Mouse (Mus musculus): Measurements from ENCODE around the gene Pla2g5. TPM values are rescaled to one million over a fixed set of nuclear protein-coding genes. Genes with fewer than 3 reads are reported as not detected.

Gene Pla2g5
- polyA plus RNA-seq, 1 experiment: not detected

DNA sequence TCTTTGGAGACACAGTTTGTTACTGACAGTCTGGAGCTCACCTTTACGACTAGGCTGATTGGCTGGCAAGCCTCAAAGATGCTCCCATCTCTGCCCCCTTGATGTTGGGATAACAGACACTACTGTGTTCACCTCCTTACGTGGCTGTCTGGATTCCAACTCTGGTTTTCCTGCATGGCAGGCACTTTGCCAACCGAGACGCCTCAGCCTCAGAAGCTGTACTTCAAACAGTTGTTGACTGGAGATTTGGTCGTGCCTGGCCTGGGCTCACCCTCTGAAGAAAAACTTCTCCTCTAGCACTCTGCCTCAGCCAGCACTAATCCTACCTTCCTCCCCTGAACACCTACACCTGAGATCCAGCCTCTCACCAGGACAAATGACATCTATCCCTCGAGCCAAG, 71.8 kb downstream of the Pla2g5 start:
- peaks cover 2% of the 10 kb centered on the region; the same call in 1 of the 2 replicates for H3K4me1 ChIP-seq
- H3K4me3 ChIP-seq (replicated peaks): no peak overlapping the region
- H3K36me3 ChIP-seq (replicated peaks; ENCODE audit: low read length): no peaks in the 10 kb centered on the region
- peaks cover 83% of the 10 kb centered on the region for H3K27me3 ChIP-seq (replicated peaks)
- H3K9me3 ChIP-seq: peaks cover 18% of the 10 kb centered on the region
- TF ChIP-seq FLI1 (IDR thresholded peaks at IDR 0.05; ENCODE audit: low read length) (no peak), GATA1 (IDR thresholded peaks at IDR 0.05; ENCODE audit: borderline replicate concordance, low read length) (no peak)

DNA sequence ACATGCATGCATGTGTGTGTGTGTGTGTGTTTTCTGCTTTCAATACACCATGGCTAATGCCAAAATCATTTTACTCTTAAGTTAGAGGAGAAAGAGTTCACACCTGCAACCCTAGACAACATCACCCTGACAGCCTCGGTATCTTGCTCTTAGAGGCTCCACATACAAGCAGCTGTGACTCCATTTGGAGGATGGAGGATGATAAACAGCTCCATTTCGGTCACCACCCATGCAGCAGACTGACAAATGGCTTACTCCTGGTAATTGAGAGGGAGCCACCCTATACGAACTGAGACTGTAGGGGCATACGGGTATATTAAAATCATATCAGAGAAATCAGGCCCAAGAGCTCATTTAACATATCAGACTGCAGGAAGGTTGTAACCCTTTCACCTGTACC, 74.9 kb downstream of the Pla2g5 start:
- TF ChIP-seq FLI1 (IDR thresholded peaks at IDR 0.05; ENCODE audit: low read length) (no peak), GATA1 (IDR thresholded peaks at IDR 0.05; ENCODE audit: borderline replicate concordance, low read length) (no peak)
- H3K36me3 ChIP-seq (replicated peaks; ENCODE audit: low read length): no peaks in the 10 kb centered on the region
- H3K4me1 ChIP-seq: no peaks in the 10 kb centered on the region
- H3K27me3 ChIP-seq (replicated peaks): peaks cover 81% of the 10 kb centered on the region
- H3K9me3 ChIP-seq: no peaks in the 10 kb centered on the region
- no peak overlapping the region for H3K4me3 ChIP-seq (replicated peaks)

DNA sequence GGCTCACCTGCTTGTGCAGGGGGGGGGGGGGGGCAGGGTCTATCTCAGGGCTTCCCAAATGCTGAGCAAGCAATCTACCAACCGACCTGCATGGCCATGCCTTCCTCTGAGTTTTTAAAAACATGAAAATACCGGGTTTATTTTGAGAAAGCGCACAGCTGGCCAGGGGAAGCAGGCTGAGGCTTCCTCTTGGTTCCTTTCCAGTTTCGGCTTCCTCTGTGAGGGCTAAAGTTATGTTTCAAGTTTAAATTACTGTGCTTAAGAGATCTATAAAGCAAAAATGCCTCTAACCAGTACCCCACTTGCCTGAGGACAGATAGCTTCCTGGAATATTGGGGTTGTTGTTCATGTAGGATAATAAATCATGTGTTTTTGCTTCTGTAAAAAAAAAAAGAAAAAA, 77.1 kb downstream of the Pla2g5 start:
- Histone ChIP-seq H3K36me3 (replicated peaks; ENCODE audit: low read length) (no peaks in the 10 kb centered on the region), H3K27me3 (replicated peaks) (peaks cover 71% of the 10 kb centered on the region), H3K9me3 (no peaks in the 10 kb centered on the region), H3K4me1 (no peaks in the 10 kb centered on the region), H3K4me3 (replicated peaks) (no peak overlapping the region)
- TF ChIP-seq GATA1 (IDR thresholded peaks at IDR 0.05; ENCODE audit: borderline replicate concordance, low read length): no peak
- no peak for TF ChIP-seq FLI1 (IDR thresholded peaks at IDR 0.05; ENCODE audit: low read length)

DNA sequence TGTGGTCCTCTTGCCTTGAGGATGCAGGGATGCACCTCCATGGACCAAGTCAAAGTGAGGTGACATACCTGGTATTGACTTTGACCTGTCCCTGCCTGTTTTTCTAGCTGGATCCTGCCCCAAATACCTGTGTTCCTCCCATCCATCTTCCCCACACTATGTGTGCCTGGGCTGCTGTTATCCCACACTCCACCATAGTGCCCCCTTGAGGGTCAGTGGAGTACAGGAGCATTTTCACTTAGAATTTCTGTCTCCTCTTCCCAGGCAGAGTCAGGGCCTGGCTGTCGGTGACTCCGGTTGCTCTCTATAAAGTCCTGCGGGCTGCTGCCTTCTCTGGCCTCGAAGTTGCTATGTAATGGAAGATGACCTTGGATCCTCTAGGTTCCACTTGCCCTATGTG, 77.6 kb downstream of the Pla2g5 start:
- no peaks in the 10 kb centered on the region for H3K4me1 ChIP-seq
- H3K4me3 ChIP-seq (replicated peaks): no peak overlapping the region
- H3K36me3 ChIP-seq (replicated peaks; ENCODE audit: low read length): no peaks in the 10 kb centered on the region
- no peaks in the 10 kb centered on the region for H3K9me3 ChIP-seq
- peaks cover 70% of the 10 kb centered on the region for H3K27me3 ChIP-seq (replicated peaks)
- no peak for TF ChIP-seq FLI1 (IDR thresholded peaks at IDR 0.05; ENCODE audit: low read length)

DNA sequence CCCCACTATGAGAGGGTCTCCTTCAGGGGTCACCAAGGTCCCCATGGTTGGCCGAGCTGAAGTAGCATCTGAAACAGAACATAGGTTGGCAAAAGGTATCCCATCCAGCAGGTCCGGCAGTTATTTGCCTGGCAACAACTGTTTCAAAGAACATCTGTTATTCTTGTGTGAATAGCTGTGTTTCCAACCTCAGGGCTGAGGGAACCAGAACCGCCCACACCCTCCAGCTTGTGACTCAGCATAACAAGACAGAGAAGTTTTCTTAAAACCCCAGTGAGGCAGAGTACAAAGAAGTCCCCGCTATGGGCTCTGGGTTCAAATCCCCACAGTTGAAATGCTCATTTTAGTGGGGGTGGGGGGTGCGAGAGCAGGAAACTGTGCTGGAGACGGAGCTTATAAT, 81.2 kb downstream of the Pla2g5 start:
- TF ChIP-seq FLI1 (IDR thresholded peaks at IDR 0.05; ENCODE audit: low read length): no peak
- no peak for TF ChIP-seq GATA1 (IDR thresholded peaks at IDR 0.05; ENCODE audit: borderline replicate concordance, low read length)
- Histone ChIP-seq H3K36me3 (replicated peaks; ENCODE audit: low read length) (no peaks in the 10 kb centered on the region), H3K27me3 (replicated peaks) (peaks cover 77% of the 10 kb centered on the region), H3K9me3 (no peaks in the 10 kb centered on the region), H3K4me3 (replicated peaks) (no peak overlapping the region), H3K4me1 (no peaks in the 10 kb centered on the region)

DNA sequence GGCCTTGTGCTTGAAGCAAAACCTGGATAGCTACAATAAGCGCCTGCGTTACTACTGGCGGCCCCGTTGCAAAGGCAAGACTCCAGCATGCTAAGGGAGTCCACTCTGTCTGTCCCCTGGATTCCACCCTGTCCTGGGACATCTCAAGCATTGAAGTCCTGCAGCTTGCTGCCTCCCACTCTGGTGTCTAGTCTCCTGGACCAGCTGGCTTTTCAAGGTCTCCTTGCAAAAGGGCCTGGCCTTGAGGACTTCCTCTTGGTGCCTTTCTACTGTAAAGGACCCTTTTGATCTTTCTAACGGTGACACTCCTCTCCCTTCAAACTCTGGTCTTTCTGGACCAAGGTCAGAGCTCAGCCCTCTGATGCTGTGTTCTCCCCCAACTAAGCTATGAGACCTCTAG, 83.0 kb downstream of the Pla2g5 start:
- TF ChIP-seq GATA1 (IDR thresholded peaks at IDR 0.05; ENCODE audit: borderline replicate concordance, low read length): no peak
- no peak for TF ChIP-seq FLI1 (IDR thresholded peaks at IDR 0.05; ENCODE audit: low read length)
- Histone ChIP-seq H3K4me3 (replicated peaks) (no peak overlapping the region), H3K9me3 (no peaks in the 10 kb centered on the region), H3K27me3 (replicated peaks) (peaks cover 77% of the 10 kb centered on the region), H3K4me1 (no peaks in the 10 kb centered on the region), H3K36me3 (replicated peaks; ENCODE audit: low read length) (no peaks in the 10 kb centered on the region)

DNA sequence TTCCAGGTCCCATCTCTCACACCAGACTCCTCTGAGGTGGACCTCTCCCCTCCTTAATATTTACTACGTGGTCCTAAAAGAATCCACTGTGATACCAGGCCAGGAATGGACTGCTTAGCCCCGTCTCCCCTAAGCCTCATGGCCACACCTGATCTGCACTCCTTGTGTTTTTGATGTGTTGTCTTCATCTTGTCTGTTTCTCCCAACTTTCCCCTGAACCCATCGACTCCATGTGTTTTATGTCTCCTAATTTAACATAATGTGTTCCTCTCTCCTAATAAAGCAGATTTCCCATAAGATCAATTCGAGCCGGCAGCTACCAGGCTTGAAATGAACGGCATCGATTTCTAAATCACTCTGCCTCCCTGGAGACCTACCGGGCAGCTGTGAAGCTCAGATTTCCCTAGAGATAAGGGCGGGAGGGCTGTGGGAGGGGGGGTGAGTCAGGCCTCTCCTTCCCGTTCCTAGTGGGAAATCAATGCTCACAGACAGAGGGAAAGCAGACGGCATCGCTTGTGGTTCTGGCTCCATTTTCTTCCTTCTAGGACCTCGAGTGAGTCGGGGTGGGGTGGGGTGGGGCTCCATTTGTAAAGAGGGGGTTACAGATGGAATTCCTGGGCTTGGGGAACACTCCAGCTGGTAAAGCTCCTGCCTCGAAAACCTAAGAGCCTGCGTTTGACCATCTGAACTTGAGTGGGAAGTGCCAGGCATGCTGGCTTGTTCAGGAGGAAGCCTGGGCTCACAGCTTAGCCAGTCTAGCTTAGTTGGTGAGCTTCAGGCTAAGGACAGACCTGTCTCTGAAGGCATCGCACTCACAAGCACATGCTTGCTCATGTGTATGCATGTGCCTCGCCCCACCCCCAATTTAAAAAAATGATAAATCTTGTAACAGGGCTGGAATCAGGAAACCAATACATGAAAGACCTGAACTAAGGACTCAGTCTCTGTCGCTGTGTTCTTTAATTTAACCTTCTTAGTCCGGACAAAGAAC, 85.6 kb downstream of the Pla2g5 start:
- Histone ChIP-seq H3K4me3 (replicated peaks) (no peak overlapping the region), H3K4me1 (no peaks in the 10 kb centered on the region), H3K36me3 (replicated peaks; ENCODE audit: low read length) (no peaks in the 10 kb centered on the region), H3K27me3 (replicated peaks) (peaks cover 72% of the 10 kb centered on the region), H3K9me3 (no peaks in the 10 kb centered on the region)
- TF ChIP-seq GATA1 (IDR thresholded peaks at IDR 0.05; ENCODE audit: borderline replicate concordance, low read length) (no peak), FLI1 (IDR thresholded peaks at IDR 0.05; ENCODE audit: low read length) (no peak)

DNA sequence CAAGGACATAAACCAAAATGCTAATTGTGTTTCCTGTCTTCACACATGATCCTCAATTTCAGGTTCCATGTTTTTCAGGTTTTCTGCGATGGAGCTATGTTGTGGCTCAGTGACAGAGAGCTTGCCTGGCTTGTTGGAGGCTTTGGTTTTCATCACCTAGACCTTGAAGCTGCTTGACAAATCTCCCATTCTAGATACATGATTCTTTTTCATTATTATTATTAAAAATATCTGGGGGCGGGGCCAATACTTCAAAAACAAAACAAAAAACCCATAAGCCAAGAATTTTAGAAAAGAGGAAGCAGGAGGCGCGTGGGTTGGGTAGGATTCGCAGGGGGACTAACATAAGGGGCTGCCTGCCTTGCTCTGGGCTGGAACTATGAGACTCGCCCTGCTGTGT, 87.8 kb downstream of the Pla2g5 start, which contains the start of gene Pla2g2d:
Pla2g2d (plus strand) TSS at position 301 of the 400 bp plus-strand sequence.
- Histone ChIP-seq H3K4me1 (no peaks in the 10 kb centered on the region), H3K4me3 (replicated peaks) (no peak within 1 kb of the TSS), H3K27me3 (replicated peaks) (peaks cover 78% of the 10 kb centered on the region), H3K9me3 (no peaks in the 10 kb centered on the region), H3K36me3 (replicated peaks; ENCODE audit: low read length) (no peaks in the 10 kb centered on the region)
- TF ChIP-seq GATA1 (IDR thresholded peaks at IDR 0.05; ENCODE audit: borderline replicate concordance, low read length) (no peak), FLI1 (IDR thresholded peaks at IDR 0.05; ENCODE audit: low read length) (no peak)

DNA sequence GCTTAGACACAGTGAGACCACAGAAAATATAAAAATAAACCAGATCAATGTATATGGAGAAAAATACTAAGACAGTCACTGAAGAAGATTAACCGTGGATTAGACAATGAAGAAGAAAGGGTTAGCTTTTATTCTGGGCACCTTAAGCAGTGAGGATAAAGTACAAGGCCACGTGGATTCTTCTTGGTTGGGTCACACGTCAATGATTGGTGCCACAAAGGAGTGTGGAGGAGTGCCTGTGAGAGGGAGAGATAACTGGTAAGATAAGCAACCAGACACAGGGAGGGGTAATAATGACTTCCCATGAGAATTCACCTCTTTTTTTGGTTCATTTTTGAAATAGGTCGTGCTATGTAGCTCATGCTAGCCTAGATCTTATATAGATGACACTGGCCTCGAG, 90.9 kb downstream of the Pla2g5 start:
- H3K27me3 ChIP-seq (replicated peaks): peaks cover 72% of the 10 kb centered on the region
- no peak overlapping the region for H3K4me3 ChIP-seq (replicated peaks)
- no peaks in the 10 kb centered on the region for H3K36me3 ChIP-seq (replicated peaks; ENCODE audit: low read length)
- H3K9me3 ChIP-seq: no peaks in the 10 kb centered on the region
- TF ChIP-seq FLI1 (IDR thresholded peaks at IDR 0.05; ENCODE audit: low read length): no peak
- TF ChIP-seq GATA1 (IDR thresholded peaks at IDR 0.05; ENCODE audit: borderline replicate concordance, low read length): no peak
- no peaks in the 10 kb centered on the region for H3K4me1 ChIP-seq

DNA sequence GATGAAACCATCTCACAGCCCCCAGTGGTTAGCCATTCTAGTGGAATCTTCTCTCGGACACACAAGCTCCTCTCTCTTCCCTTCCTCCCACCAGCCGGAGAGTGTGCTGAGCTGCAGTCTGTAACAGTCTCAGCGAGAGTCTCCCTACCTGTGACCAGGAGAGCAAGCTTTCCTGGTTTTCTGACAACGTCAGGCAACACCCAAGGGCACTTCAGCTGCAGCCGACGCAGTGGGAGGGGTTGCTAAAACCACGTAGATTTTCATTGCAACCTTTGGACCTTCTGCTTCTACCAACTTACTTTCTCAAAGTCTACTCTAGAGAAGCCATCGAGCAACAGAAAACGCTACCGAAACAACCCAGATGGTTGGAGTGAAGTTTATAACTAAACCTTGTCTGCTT, 91.3 kb downstream of the Pla2g5 start:
- Histone ChIP-seq H3K27me3 (replicated peaks) (peaks cover 72% of the 10 kb centered on the region), H3K4me1 (no peaks in the 10 kb centered on the region), H3K9me3 (no peaks in the 10 kb centered on the region), H3K4me3 (replicated peaks) (no peak overlapping the region), H3K36me3 (replicated peaks; ENCODE audit: low read length) (no peaks in the 10 kb centered on the region)
- no peak for TF ChIP-seq FLI1 (IDR thresholded peaks at IDR 0.05; ENCODE audit: low read length)
- TF ChIP-seq GATA1 (IDR thresholded peaks at IDR 0.05; ENCODE audit: borderline replicate concordance, low read length): no peak

All from megakaryocyte, embryonic 14.5 days (primary cell).